Mouse (Mus musculus) activated CD4-positive, CD25-positive, alpha-beta regulatory T cell (primary cell): Measurements from ENCODE around the gene Yod1. TPM values are rescaled to one million over a fixed set of nuclear protein-coding genes. Genes with fewer than 3 reads are reported as not detected.

Experiments used
- polyA plus RNA-seq, 2 experiments: library from polyadenylated mRNA; unstranded; fragments of 100-300 nt; shearing (Covaris generic); gene quantifications; one replicate each; pipeline ENCODE4 v1.2.1; 2017

Gene Yod1
- polyA plus RNA-seq = 1 to 10 TPM; 5.3 to 5.8 TPM

DNA sequence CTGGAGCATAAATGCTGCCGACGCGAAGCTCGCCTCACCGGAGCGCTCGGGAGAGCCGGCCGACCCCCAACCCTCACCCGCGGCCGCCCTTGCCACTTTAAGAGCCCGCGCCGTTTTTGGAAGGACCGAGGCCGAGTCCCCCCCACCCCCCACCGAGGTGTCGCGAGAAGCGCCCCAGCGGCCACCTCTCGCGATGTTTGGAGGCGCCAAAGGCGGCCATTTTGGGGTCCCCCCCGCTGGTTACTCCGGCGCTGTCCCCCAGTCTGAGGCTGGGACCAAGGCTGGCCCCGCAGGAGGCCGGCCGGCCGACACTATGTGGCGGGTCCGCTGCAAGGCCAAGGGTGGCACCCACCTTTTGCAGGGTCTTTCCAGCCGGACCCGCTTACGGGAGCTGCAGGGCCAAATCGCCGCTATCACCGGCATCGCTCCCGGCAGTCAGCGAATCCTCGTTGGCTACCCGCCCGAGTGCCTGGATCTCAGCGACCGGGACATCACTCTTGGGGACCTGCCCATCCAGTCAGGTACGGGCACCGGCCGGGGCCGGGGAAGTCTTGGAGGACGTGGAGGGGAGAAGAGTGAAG, at the start of gene Yod1:
TSS of gene Yod1 (plus strand) at position 37 of the 581 bp plus-strand sequence.

GRCm38 (mm10) chr1:130715561-130716217, 1.4 kb upstream of the Yod1 start, which contains the start of gene Gm29427:
Gene Gm29427 (minus strand): TSS chr1:130715799.

GRCm38 (mm10) chr1:130729153-130729552, 12.0 kb downstream of the Yod1 start, which contains the start of gene Pfkfb2:
Gene Pfkfb2 (minus strand): TSS chr1:130729253.

GRCm38 (mm10) chr1:130731741-130732337, 14.7 kb downstream of the Yod1 start, which contains the start of gene AA986860:
Gene AA986860 (plus strand): TSS chr1:130731976.

Other genes with a start within 250 kb of the Yod1 start
- gene Zp3r, start 87.7 kb upstream of the Yod1 start, polyA plus RNA-seq = under 1 TPM in 1 of 2 experiments, not detected in 1; 0.28 TPM
- gene C4bp, start 55.7 kb upstream of the Yod1 start, polyA plus RNA-seq = under 1 TPM in 1 of 2 experiments, not detected in 1; 0.34 TPM
- not detected for gene Gm29427, start 1.5 kb upstream of the Yod1 start, polyA plus RNA-seq
- gene Pfkfb2, start 11.9 kb downstream of the Yod1 start, polyA plus RNA-seq = 1 to 10 TPM; 2.3 TPM
- under 1 TPM; 0.51 to 0.92 TPM for gene AA986860, start 14.6 kb downstream of the Yod1 start, polyA plus RNA-seq
- not detected for gene Fcamr, start 83.6 kb downstream of the Yod1 start, polyA plus RNA-seq
- not detected for gene Pigr, start 109.4 kb downstream of the Yod1 start, polyA plus RNA-seq
- gene Fcmr, start 148.3 kb downstream of the Yod1 start, polyA plus RNA-seq = 1 to 10 TPM; 4.6 to 6.9 TPM
- not detected for gene Il24, start 170.1 kb downstream of the Yod1 start, polyA plus RNA-seq
- under 1 TPM in 1 of 2 experiments, not detected in 1; 0.26 TPM for gene Il20, start 194.1 kb downstream of the Yod1 start, polyA plus RNA-seq
- gene Il19, start 222.8 kb downstream of the Yod1 start, polyA plus RNA-seq = not detected